Mouse (Mus musculus): ENCODE results near the gene St3gal3. TPM values are rescaled to one million over a fixed set of nuclear protein-coding genes. Genes with fewer than 3 reads are reported as not detected.

The St3gal3 gene
- polyA plus RNA-seq, 1 experiment from 2014 or later = 7.3 TPM

DNA sequence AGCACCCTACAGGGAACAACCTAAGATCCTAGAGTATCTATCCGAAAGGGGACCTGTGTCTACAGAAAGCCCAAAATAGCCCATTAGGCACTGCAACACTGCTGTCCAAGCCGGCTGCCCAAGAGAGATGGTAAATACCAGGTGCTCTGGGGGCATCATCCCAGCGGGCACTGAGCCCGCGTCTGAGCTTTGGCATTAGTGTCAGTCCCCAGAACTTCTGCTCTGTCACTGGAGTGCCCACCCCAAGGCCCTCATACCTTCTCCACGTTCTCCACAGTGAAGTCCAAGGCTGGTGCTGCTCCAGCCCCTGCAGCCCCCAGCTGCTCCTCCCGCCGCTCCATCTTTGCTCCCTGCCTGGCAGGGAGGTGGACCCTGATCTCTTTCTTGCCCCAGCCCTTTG, 220.7 kb downstream of the St3gal3 start:
- peaks cover 21% of the 10 kb centered on the region for H3K4me1 ChIP-seq (ENCODE audit: control insufficient read depth, insufficient read depth, low read length)
- ATAC-seq (ENCODE audit: insufficient number of reproducible peaks, low FRiP score, low TSS enrichment, low read depth) (no peak), DNase-seq (ENCODE audit: low spot score) (no peak)
- WGBS = 22% methylated on average over 8 of the region's 8 CpGs
- H3K9me3 ChIP-seq (ENCODE audit: control insufficient read depth, low read length) = no peaks in the 10 kb centered on the region
- H3K36me3 ChIP-seq (ENCODE audit: control insufficient read depth, insufficient read depth, low read length) = peaks cover 7% of the 10 kb centered on the region; the same call in 1 of the 2 replicates
- H3K4me3 ChIP-seq (ENCODE audit: low read depth, low read length) = peak overlapping the region; percentile 81
- H3K4me2 ChIP-seq (ENCODE audit: low read depth, severe bottlenecking) = peak overlapping the region; percentile 99
- H3K27me3 ChIP-seq (ENCODE audit: control insufficient read depth, insufficient read depth, low read length) = no peaks in the 10 kb centered on the region
- H3K9ac ChIP-seq (ENCODE audit: low read length) = peak overlapping the region; percentile 78
- no peak overlapping the region for H3K27ac ChIP-seq (replicated peaks; ENCODE audit: low read depth, low read length)

DNA sequence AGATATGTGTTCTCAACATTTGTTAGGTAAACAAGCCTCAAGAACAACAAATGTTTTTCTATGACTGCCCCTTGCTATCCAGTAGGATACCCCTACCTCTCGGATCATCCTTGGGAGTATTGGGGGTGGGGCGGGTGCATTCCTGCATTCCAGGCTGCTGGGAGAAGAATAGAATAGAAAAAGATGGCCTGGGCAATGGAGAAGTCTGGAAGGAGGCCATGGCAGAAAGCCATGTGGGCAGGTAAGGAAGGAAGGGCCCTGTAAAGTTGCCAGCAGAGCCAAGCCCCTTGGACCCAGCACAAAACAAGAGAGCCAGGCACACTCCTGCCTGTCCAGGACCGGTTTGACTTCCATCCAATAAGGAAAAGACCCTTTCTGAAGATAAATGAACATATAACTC, 221.3 kb downstream of the St3gal3 start:
- no peaks in the 10 kb centered on the region for H3K9me3 ChIP-seq (ENCODE audit: control insufficient read depth, low read length)
- H3K27me3 ChIP-seq (ENCODE audit: control insufficient read depth, insufficient read depth, low read length) = no peaks in the 10 kb centered on the region
- no peak overlapping the region for H3K9ac ChIP-seq (ENCODE audit: low read length)
- ATAC-seq (ENCODE audit: insufficient number of reproducible peaks, low FRiP score, low TSS enrichment, low read depth) (no peak), DNase-seq (ENCODE audit: low spot score) (no peak)
- peaks cover 7% of the 10 kb centered on the region; the same call in 1 of the 2 replicates for H3K36me3 ChIP-seq (ENCODE audit: control insufficient read depth, insufficient read depth, low read length)
- H3K4me3 ChIP-seq (ENCODE audit: low read depth, low read length) = peak overlapping the region; percentile 81
- WGBS = 69% methylated on average over 3 of the region's 3 CpGs
- H3K4me1 ChIP-seq (ENCODE audit: control insufficient read depth, insufficient read depth, low read length) = peaks cover 21% of the 10 kb centered on the region
- no peak overlapping the region for H3K27ac ChIP-seq (replicated peaks; ENCODE audit: low read depth, low read length)
- peak overlapping the region; percentile 99; the same call in 1 of the 2 replicates for H3K4me2 ChIP-seq (ENCODE audit: low read depth, severe bottlenecking)

DNA sequence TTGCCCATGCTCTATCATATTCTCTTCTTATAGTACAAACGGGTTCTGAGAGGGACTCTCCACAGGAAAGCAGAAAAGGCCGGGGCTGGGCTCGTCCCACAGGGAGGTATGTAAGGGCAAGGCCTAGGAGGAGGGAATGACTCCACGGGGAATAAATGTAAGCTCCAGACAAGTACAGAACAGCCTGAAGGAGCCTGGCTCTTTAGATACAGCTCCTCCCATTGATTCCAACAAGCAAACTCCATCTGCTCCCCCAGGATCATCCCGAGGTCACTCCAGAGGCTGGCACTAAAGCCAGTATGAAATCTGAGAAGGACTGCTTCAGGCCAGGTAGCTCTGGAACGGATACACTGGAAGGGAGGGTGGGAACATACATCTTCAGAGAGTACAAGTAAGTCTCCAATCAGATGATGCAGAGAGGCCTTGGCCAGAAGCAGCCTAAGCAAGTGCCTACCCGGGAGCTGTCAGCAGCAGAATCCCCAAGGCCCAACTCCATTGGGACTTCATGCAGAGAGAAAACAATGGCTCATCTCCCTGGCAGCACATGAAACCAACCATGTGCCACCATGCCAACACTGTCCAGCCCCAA, 221.9 kb downstream of the St3gal3 start:
- H3K27me3 ChIP-seq (ENCODE audit: control insufficient read depth, insufficient read depth, low read length) = no peaks in the 10 kb centered on the region
- WGBS = 66% methylated on average over 7 of the region's 7 CpGs
- H3K36me3 ChIP-seq (ENCODE audit: control insufficient read depth, insufficient read depth, low read length) = peaks cover 5% of the 10 kb centered on the region; the same call in 1 of the 2 replicates
- peaks cover 21% of the 10 kb centered on the region for H3K4me1 ChIP-seq (ENCODE audit: control insufficient read depth, insufficient read depth, low read length)
- H3K9me3 ChIP-seq (ENCODE audit: control insufficient read depth, low read length) = no peaks in the 10 kb centered on the region
- ATAC-seq (ENCODE audit: insufficient number of reproducible peaks, low FRiP score, low TSS enrichment, low read depth) (no peak), DNase-seq (ENCODE audit: low spot score) (no peak)
- no peak overlapping the region for H3K9ac ChIP-seq (ENCODE audit: low read length)
- no peak overlapping the region for H3K27ac ChIP-seq (replicated peaks; ENCODE audit: low read depth, low read length)
- no peak overlapping the region for H3K4me3 ChIP-seq (ENCODE audit: low read depth, low read length)
- H3K4me2 ChIP-seq (ENCODE audit: low read depth, severe bottlenecking) = no peak overlapping the region

- no peaks in the 10 kb centered on the region for H3K27me3 ChIP-seq (ENCODE audit: control insufficient read depth, insufficient read depth, low read length)
- H3K9me3 ChIP-seq (ENCODE audit: control insufficient read depth, low read length) = no peaks in the 10 kb centered on the region
- no peak for DNase-seq (ENCODE audit: low spot score)
- peaks cover 21% of the 10 kb centered on the region for H3K4me1 ChIP-seq (ENCODE audit: control insufficient read depth, insufficient read depth, low read length)
- 92% methylated on average over 13 of the region's 13 CpGs for WGBS
- H3K9ac ChIP-seq (ENCODE audit: low read length) = no peak overlapping the region
- H3K27ac ChIP-seq (replicated peaks; ENCODE audit: low read depth, low read length) = no peak overlapping the region
- H3K4me3 ChIP-seq (ENCODE audit: low read depth, low read length) = no peak overlapping the region
- no peak overlapping the region for H3K4me2 ChIP-seq (ENCODE audit: low read depth, severe bottlenecking)
- peaks cover 5% of the 10 kb centered on the region; the same call in 1 of the 2 replicates for H3K36me3 ChIP-seq (ENCODE audit: control insufficient read depth, insufficient read depth, low read length)
- ATAC-seq (ENCODE audit: insufficient number of reproducible peaks, low FRiP score, low TSS enrichment, low read depth) = no peak
Observed at GRCm38 (mm10) chr4:117912131-117912561, 222.6 kb downstream of the St3gal3 start.

DNA sequence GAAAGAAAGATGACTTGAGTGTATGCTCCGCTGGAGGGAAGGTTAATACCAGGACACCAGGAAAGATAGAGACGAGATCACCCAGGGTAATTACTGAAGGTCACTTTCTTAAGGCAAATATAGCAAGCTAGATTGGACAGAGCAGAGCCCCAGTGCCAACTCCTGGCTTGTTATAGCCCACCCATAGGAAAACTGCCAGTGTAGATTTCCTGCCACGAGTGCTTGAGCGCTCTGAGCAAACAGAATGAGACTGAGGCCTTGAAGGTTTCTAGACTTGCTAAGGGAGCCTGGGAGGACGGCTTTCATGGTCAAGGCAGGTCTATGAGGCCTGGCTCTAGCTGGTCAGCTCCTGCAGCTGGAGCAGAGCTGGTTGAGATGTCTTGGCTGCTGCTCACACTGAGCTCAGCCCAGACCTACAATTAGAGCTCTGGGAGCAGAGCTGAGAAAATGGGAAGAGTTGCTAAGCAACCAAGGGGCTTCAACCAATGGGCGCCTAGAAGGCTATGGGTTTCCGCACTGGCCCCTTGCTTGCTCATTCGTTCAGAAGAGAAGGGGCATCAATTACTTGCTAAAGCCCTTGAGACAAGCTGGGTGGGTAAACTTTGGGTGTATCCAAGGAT, 225.8 kb downstream of the St3gal3 start:
- Histone ChIP-seq H3K4me3 (ENCODE audit: low read depth, low read length) (no peak overlapping the region), H3K27ac (replicated peaks; ENCODE audit: low read depth, low read length) (no peak overlapping the region), H3K9ac (ENCODE audit: low read length) (no peak overlapping the region), H3K36me3 (ENCODE audit: control insufficient read depth, insufficient read depth, low read length) (peaks cover 15% of the 10 kb centered on the region; the same call in 1 of the 2 replicates), H3K4me2 (ENCODE audit: low read depth, severe bottlenecking) (no peak overlapping the region), H3K4me1 (ENCODE audit: control insufficient read depth, insufficient read depth, low read length) (peaks cover 13% of the 10 kb centered on the region), H3K9me3 (ENCODE audit: control insufficient read depth, low read length) (no peaks in the 10 kb centered on the region), H3K27me3 (ENCODE audit: control insufficient read depth, insufficient read depth, low read length) (no peaks in the 10 kb centered on the region)
- no peak for DNase-seq (ENCODE audit: low spot score)
- ATAC-seq (ENCODE audit: insufficient number of reproducible peaks, low FRiP score, low TSS enrichment, low read depth) = no peak
- 81% methylated on average over 8 of the region's 8 CpGs for WGBS

- H3K27me3 ChIP-seq (ENCODE audit: control insufficient read depth, insufficient read depth, low read length) = no peaks in the 10 kb centered on the region
- H3K9ac ChIP-seq (ENCODE audit: low read length) = no peak overlapping the region
- no peaks in the 10 kb centered on the region for H3K4me1 ChIP-seq (ENCODE audit: control insufficient read depth, insufficient read depth, low read length)
- no peak overlapping the region for H3K27ac ChIP-seq (replicated peaks; ENCODE audit: low read depth, low read length)
- DNase-seq (ENCODE audit: low spot score) (no peak), ATAC-seq (ENCODE audit: insufficient number of reproducible peaks, low FRiP score, low TSS enrichment, low read depth) (no peak)
- peaks cover 24% of the 10 kb centered on the region for H3K36me3 ChIP-seq (ENCODE audit: control insufficient read depth, insufficient read depth, low read length)
- 94% methylated on average over 3 of the region's 3 CpGs for WGBS
- H3K4me2 ChIP-seq (ENCODE audit: low read depth, severe bottlenecking) = no peak overlapping the region
- no peaks in the 10 kb centered on the region for H3K9me3 ChIP-seq (ENCODE audit: control insufficient read depth, low read length)
- no peak overlapping the region for H3K4me3 ChIP-seq (ENCODE audit: low read depth, low read length)
Observed at GRCm38 (mm10) chr4:117906196-117906595, 228.5 kb downstream of the St3gal3 start.

DNA sequence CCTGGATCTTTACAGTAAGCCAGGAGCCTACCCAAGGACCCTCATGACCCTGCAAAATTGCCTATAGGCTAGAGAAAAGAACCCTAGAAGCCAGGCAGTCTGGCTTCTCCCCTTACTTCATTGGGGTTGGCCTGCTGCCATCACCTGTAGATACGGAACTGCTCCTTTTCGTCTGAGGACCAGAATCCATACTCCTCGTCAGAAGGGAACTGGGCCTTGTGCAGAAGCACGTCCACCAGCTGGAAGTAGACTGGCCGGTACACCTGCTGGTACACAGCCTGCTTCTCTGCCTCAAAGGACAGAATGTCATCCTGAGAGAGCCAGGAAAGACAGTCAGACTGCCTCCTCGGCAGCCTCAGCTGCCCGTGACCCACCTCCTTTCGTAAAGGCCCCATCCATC, 230.0 kb downstream of the St3gal3 start:
- H3K36me3 ChIP-seq (ENCODE audit: control insufficient read depth, insufficient read depth, low read length) = peaks cover 32% of the 10 kb centered on the region
- WGBS = 92% methylated on average over 8 of the region's 8 CpGs

GRCm38 (mm10) chr4:117904094-117904493, 230.6 kb downstream of the St3gal3 start:
- Histone ChIP-seq H3K4me2 (ENCODE audit: low read depth, severe bottlenecking) (no peak overlapping the region), H3K4me3 (ENCODE audit: low read depth, low read length) (no peak overlapping the region), H3K4me1 (ENCODE audit: control insufficient read depth, insufficient read depth, low read length) (no peaks in the 10 kb centered on the region), H3K9ac (ENCODE audit: low read length) (no peak overlapping the region), H3K9me3 (ENCODE audit: control insufficient read depth, low read length) (no peaks in the 10 kb centered on the region), H3K36me3 (ENCODE audit: control insufficient read depth, insufficient read depth, low read length) (peaks cover 33% of the 10 kb centered on the region), H3K27me3 (ENCODE audit: control insufficient read depth, insufficient read depth, low read length) (no peaks in the 10 kb centered on the region), H3K27ac (replicated peaks; ENCODE audit: low read depth, low read length) (no peak overlapping the region)
- DNase-seq (ENCODE audit: low spot score) (no peak), ATAC-seq (ENCODE audit: insufficient number of reproducible peaks, low FRiP score, low TSS enrichment, low read depth) (no peak)
- WGBS = 94% methylated on average over 10 of the region's 10 CpGs

More for the DNA sequence above, 230.0 kb downstream of the St3gal3 start:
- H3K27ac ChIP-seq (replicated peaks; ENCODE audit: low read depth, low read length) = no peak overlapping the region
- H3K9me3 ChIP-seq (ENCODE audit: control insufficient read depth, low read length) = no peaks in the 10 kb centered on the region
- no peaks in the 10 kb centered on the region for H3K4me1 ChIP-seq (ENCODE audit: control insufficient read depth, insufficient read depth, low read length)
- no peak overlapping the region for H3K4me3 ChIP-seq (ENCODE audit: low read depth, low read length)
- H3K4me2 ChIP-seq (ENCODE audit: low read depth, severe bottlenecking) = no peak overlapping the region
- DNase-seq (ENCODE audit: low spot score) (no peak), ATAC-seq (ENCODE audit: insufficient number of reproducible peaks, low FRiP score, low TSS enrichment, low read depth) (no peak)
- no peaks in the 10 kb centered on the region for H3K27me3 ChIP-seq (ENCODE audit: control insufficient read depth, insufficient read depth, low read length)
- H3K9ac ChIP-seq (ENCODE audit: low read length) = no peak overlapping the region
